Comparison of ENCODE assay signal across 8 mouse cellular contexts in the genomic region with DNA sequence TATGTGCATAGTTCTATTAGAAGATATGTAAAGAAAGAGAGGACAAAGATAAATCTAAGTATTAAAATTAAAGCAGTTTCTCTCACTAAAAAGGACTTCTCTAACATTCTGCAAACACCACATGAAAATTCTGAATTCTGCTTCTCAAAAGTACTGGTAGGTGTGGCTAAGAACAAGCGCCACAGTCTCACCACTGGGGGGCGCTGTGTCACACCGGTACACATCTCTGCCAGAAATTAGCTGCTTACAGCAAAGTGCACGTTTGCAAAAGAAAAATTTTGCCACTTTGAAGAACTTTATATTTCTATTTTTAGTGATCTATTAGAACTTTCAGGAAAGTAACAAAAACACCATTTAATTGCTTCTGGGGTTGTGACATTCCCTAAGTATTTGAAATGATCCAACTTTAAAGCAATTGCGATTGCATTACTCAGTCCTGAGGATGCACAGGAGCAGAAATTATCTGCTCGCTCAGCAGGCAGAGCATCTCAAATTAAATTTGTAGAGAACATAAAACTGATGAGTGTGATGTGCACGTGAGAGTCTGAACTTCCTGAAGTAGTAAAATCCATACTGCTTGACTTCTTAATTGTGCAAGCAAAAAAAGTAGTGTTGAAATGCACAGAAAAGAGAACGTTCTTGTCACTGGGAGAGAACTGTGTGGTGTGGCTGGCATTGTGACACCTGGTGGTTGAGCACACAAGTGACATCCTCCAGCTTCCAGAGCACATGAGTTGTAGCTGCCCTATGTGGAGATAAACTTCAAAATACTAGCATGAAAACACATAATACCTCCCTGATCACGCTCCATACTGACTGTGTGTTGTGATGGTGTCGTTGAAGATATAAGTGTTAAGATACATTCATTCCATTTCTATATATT. TPM values are rescaled to one million over a fixed set of nuclear protein-coding genes. Genes with fewer than 3 reads are reported as not detected.
DNase-seq lines count a peak whose midpoint lies in the region; ATAC-seq and TF ChIP-seq lines count a peak whose summit lies in the region.

No protein-coding gene starts in this region.

- no peaks in the 10 kb centered on the region for H3K4me1 ChIP-seq in embryonic facial prominence, embryonic 13.5 days
- no peaks in the 10 kb centered on the region for H3K4me1 ChIP-seq in heart, embryonic 13.5 days
- no peaks in the 10 kb centered on the region for H3K4me1 ChIP-seq in liver, postnatal 0 days (ENCODE audit: insufficient read depth)
- H3K4me1 ChIP-seq in neural tube, embryonic 14.5 days (ENCODE audit: control insufficient read depth, insufficient read depth, low read length), result no peaks in the 10 kb centered on the region

- peak overlapping the region; percentile 31; the same call in 1 of the 2 replicates for H3K4me2 ChIP-seq in embryonic facial prominence, embryonic 13.5 days
- peak overlapping the region; percentile 48 for H3K4me2 ChIP-seq in heart, embryonic 13.5 days
- H3K4me2 ChIP-seq in liver, postnatal 0 days (ENCODE audit: low read depth, low read length), result 0 out of 2 replicates have a peak overlapping the region, but pooled peaks have one; percentile 32
- H3K4me2 ChIP-seq in neural tube, embryonic 14.5 days (ENCODE audit: low read depth, low read length), result no peak overlapping the region

- no peaks in the 10 kb centered on the region for H3K9me3 ChIP-seq in embryonic facial prominence, embryonic 13.5 days
- no peaks in the 10 kb centered on the region for H3K9me3 ChIP-seq in heart, embryonic 13.5 days
- H3K9me3 ChIP-seq in liver, postnatal 0 days (ENCODE audit: low read length), result no peaks in the 10 kb centered on the region
- no peaks in the 10 kb centered on the region for H3K9me3 ChIP-seq in neural tube, embryonic 14.5 days (ENCODE audit: control insufficient read depth, low read length)

- peak; percentile 89 for DNase-seq in CD4-positive, CD25-positive, alpha-beta regulatory T cell, adult 2 months (ENCODE audit: low read depth, low spot score)
- peak; percentile 85 to 87 for DNase-seq in adrenal gland, postnatal 36 days
- DNase-seq in kidney, postnatal 10 days, result peak; percentile 84
- peak; percentile 84 for DNase-seq in liver, postnatal 0 days
- DNase-seq in testis, postnatal 14 days (ENCODE audit: low spot score), result peak; percentile 51

- H3K27ac ChIP-seq in embryonic facial prominence, embryonic 13.5 days, result no peak overlapping the region
- no peak overlapping the region for H3K27ac ChIP-seq in heart, embryonic 13.5 days (replicated peaks)
- no peak overlapping the region for H3K27ac ChIP-seq in liver, postnatal 0 days (ENCODE audit: low read depth)
- no peak overlapping the region for H3K27ac ChIP-seq in neural tube, embryonic 14.5 days (ENCODE audit: low read depth, low read length)

- WGBS in embryonic facial prominence, embryonic 13.5 days, result 28% methylated on average over 10 of the region's 10 CpGs
- 29% methylated on average over 10 of the region's 10 CpGs for WGBS in heart, embryonic 13.5 days
- WGBS in liver, postnatal 0 days (ENCODE audit: insufficient replicate concordance), result 30% methylated on average over 10 of the region's 10 CpGs
- WGBS in neural tube, embryonic 14.5 days, result 27% methylated on average over 10 of the region's 10 CpGs

- H3K4me3 ChIP-seq in embryonic facial prominence, embryonic 13.5 days, result no peak overlapping the region
- no peak overlapping the region for H3K4me3 ChIP-seq in heart, embryonic 13.5 days
- no peak overlapping the region for H3K4me3 ChIP-seq in liver, postnatal 0 days (ENCODE audit: low read depth, low read length)
- H3K4me3 ChIP-seq in neural tube, embryonic 14.5 days (ENCODE audit: low read depth, low read length), result no peak overlapping the region

- no peaks in the 10 kb centered on the region for H3K27me3 ChIP-seq in embryonic facial prominence, embryonic 13.5 days
- H3K27me3 ChIP-seq in heart, embryonic 13.5 days (replicated peaks), result no peaks in the 10 kb centered on the region
- no peaks in the 10 kb centered on the region for H3K27me3 ChIP-seq in liver, postnatal 0 days (ENCODE audit: insufficient read depth, low read length)
- H3K27me3 ChIP-seq in neural tube, embryonic 14.5 days (ENCODE audit: control insufficient read depth, insufficient read depth, low read length), result no peaks in the 10 kb centered on the region

- ATAC-seq in embryonic facial prominence, embryonic 13.5 days (ENCODE audit: insufficient number of reproducible peaks, insufficient read depth, low FRiP score, low TSS enrichment, low read depth), result no peak
- no peak for ATAC-seq in heart, embryonic 13.5 days (ENCODE audit: extremely low read depth, insufficient number of reproducible peaks, low FRiP score, low TSS enrichment)
- peak; percentile 72 for ATAC-seq in liver, postnatal 0 days
- ATAC-seq in neural tube, embryonic 14.5 days (ENCODE audit: low read depth), result peak; percentile 79

- no peak overlapping the region for H3K9ac ChIP-seq in embryonic facial prominence, embryonic 13.5 days
- H3K9ac ChIP-seq in heart, embryonic 13.5 days, result no peak overlapping the region
- H3K9ac ChIP-seq in liver, postnatal 0 days (replicated peaks), result no peak overlapping the region
- H3K9ac ChIP-seq in neural tube, embryonic 14.5 days (replicated peaks; ENCODE audit: low read depth, low read length), result no peak overlapping the region

- H3K36me3 ChIP-seq in embryonic facial prominence, embryonic 13.5 days, result no peaks in the 10 kb centered on the region
- H3K36me3 ChIP-seq in heart, embryonic 13.5 days, result no peaks in the 10 kb centered on the region
- no peaks in the 10 kb centered on the region for H3K36me3 ChIP-seq in liver, postnatal 0 days (replicated peaks; ENCODE audit: insufficient read depth, low read length)
- H3K36me3 ChIP-seq in neural tube, embryonic 14.5 days (ENCODE audit: control insufficient read depth, insufficient read depth, low read length), result no peaks in the 10 kb centered on the region

- no peak for TF ChIP-seq EP300 in liver, postnatal 0 days (IDR thresholded peaks at IDR 0.05; ENCODE audit: low read depth)

- peak; percentile 84 for TF ChIP-seq CTCF in liver, postnatal 0 days (IDR thresholded peaks at IDR 0.05; ENCODE audit: low read depth)

RNA-seq across cellular contexts. Expression of gene Zc3h15, which starts 18.8 kb away (rescaled TPM):
- total RNA-seq in adrenal gland, postnatal 36 days (2021), result 100 to 1,000 TPM in 1 of 2 experiments, 10 to 100 TPM in 1; 99.7 to 104 TPM
- 179 and 193 TPM in 2 replicates for polyA plus RNA-seq in embryonic facial prominence, embryonic 13.5 days (2015; fragmentation: Nextera tagmentation; extraction: Ambion mirVana)
- 83.4 and 107 TPM in 2 replicates for polyA plus RNA-seq in heart, embryonic 13.5 days (2015; fragmentation: Nextera tagmentation; extraction: Ambion mirVana)
- polyA plus RNA-seq in liver, postnatal 0 days (2015; fragmentation: Nextera tagmentation; extraction: Ambion mirVana), result 59.1 and 63.1 TPM in 2 replicates
- 173 and 198 TPM in 2 replicates for polyA plus RNA-seq in neural tube, embryonic 14.5 days (2014; fragmentation: Nextera tagmentation; extraction: Ambion mirVana)

Comparison
In these comparisons a context has a peak if more than half of its experiments do, and no peak if none do; other contexts are left out.
1. ATAC-seq: peak in liver, postnatal 0 days (single experiment) and neural tube, embryonic 14.5 days (single experiment); none in embryonic facial prominence, embryonic 13.5 days (single experiment) and heart, embryonic 13.5 days (single experiment).
2. Peak in every context shown above with its lines, with median percentiles within 50 percentile points of each other: DNase-seq.